Mouse (Mus musculus): ENCODE data around the gene Chrna1. TPM values are rescaled to one million over a fixed set of nuclear protein-coding genes. Genes with fewer than 3 reads are reported as not detected.
A peak's percentile ranks its signal among the peaks of the same experiment; 100 is the strongest.

The Chrna1 gene
- polyA plus RNA-seq, 1 experiment from 2014 or later: 14.1 TPM

DNA sequence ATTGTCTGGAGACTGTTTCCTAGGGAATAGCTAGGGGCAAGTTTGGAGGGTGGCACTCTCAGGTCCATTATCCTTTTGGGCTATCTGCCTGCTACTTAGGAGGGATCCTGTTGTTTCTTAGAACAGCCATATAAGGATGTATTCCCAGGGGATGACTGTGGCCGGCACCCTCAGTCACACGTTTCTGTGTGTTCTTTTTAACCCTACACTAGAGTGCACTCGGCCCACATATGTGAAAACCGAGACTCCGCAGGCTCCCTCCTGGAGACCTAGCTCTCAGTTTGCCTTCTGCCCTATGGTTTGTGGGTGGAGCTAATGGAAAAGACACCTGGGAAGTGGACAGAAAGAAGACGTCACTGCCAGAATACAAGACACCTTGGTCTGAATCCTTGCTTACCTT lies 11.1 kb upstream of the Chrna1 start:
- Histone ChIP-seq H3K36me3 (no peaks in the 10 kb centered on the region), H3K27ac (replicated peaks) (no peak overlapping the region), H3K9ac (no peak overlapping the region), H3K27me3 (no peaks in the 10 kb centered on the region; the same call in 1 of the 2 replicates), H3K4me3 (replicated peaks) (no peak overlapping the region), H3K9me3 (replicated peaks) (no peaks in the 10 kb centered on the region), H3K4me1 (peaks cover 42% of the 10 kb centered on the region), H3K4me2 (replicated peaks) (no peak overlapping the region)
- 40% methylated on average over 6 of the region's 6 CpGs for WGBS
- no peak for ATAC-seq (ENCODE audit: insufficient number of reproducible peaks, low FRiP score, low TSS enrichment, low read depth)

DNA sequence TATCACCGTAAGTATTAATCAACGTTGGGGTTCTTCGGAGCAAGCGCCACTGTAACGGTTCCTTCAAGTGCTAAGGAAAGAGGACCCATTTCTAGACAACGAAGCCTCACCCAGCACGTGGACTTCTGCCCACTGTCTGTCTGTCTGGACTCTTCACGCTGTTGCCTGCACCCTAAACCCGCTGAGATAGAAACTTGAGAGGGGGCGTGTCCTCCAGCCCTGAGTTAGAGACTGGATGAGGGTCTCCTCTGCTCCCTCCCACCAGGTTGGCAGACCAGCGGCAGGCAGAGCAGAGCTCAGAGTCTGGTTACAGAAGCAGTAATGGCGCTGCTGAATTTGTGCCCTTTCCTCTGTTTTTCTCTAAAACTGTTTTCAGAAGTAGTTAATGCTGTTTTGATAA lies 10.0 kb upstream of the Chrna1 start:
- ATAC-seq (ENCODE audit: insufficient number of reproducible peaks, low FRiP score, low TSS enrichment, low read depth): no peak; the same call in 1 of the 2 replicates
- Histone ChIP-seq H3K9ac (peak overlapping the region; percentile 12; the same call in 1 of the 2 replicates), H3K4me3 (replicated peaks) (peak overlapping the region; percentile 15; the same call in 1 of the 2 replicates), H3K27ac (replicated peaks) (peak overlapping the region; percentile 12; the same call in 1 of the 2 replicates), H3K4me1 (peaks cover 45% of the 10 kb centered on the region), H3K36me3 (no peaks in the 10 kb centered on the region), H3K9me3 (replicated peaks) (no peaks in the 10 kb centered on the region), H3K4me2 (replicated peaks) (peak overlapping the region; percentile 46), H3K27me3 (no peaks in the 10 kb centered on the region; the same call in 1 of the 2 replicates)
- WGBS: 9% methylated on average over 12 of the region's 12 CpGs

DNA sequence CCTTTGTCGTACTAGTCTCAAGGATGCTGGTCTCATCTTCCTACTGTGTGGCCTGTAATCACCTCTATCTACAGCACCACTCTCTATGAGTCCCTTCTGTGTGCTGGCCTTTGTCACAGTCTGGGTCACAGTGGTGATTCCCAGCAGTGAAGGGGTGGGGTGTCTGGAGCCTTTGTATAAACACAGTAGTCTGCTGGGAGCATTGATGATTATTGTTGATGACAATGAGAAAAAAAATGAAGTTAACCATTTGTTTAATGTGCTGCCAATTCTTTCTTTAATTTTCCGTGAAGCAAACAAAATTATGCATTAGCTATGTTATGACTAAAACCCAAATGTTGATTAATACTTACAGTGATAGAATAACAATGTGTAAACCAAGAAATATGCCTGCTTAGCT lies 8.8 kb upstream of the Chrna1 start:
- Histone ChIP-seq H3K27me3 (no peaks in the 10 kb centered on the region; the same call in 1 of the 2 replicates), H3K9ac (no peak overlapping the region), H3K4me1 (peaks cover 49% of the 10 kb centered on the region), H3K4me2 (replicated peaks) (no peak overlapping the region), H3K36me3 (no peaks in the 10 kb centered on the region), H3K4me3 (replicated peaks) (no peak overlapping the region), H3K9me3 (replicated peaks) (no peaks in the 10 kb centered on the region), H3K27ac (replicated peaks) (no peak overlapping the region)
- WGBS: 39% methylated on average over 2 of the region's 2 CpGs
- ATAC-seq (ENCODE audit: insufficient number of reproducible peaks, low FRiP score, low TSS enrichment, low read depth): no peak

DNA sequence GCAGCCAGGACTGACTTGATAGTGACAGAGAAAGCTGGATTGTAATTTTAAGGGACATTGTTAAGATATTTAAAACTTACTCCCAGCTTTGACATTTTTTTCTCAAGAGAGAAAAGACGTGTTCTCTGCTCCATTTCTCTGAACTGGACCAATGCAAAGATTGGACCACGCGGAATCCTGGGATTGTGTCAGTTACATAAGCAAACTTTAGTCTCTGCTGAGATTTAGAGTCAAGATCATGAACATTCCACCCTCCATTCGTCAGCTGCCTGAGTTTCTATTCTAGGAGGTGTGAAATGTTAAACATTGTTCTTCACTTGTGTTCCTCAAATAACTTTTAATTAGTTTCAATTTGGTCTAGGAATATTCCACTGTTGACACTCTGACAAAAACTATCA lies 7.0 kb upstream of the Chrna1 start:
- H3K27ac ChIP-seq (replicated peaks): no peak overlapping the region
- peaks cover 4% of the 10 kb centered on the region; the same call in 1 of the 2 replicates for H3K27me3 ChIP-seq
- WGBS: 56% methylated on average over 4 of the region's 4 CpGs
- H3K4me1 ChIP-seq: peaks cover 37% of the 10 kb centered on the region
- H3K4me3 ChIP-seq (replicated peaks): no peak overlapping the region
- H3K9ac ChIP-seq: no peak overlapping the region
- no peaks in the 10 kb centered on the region for H3K9me3 ChIP-seq (replicated peaks)
- no peaks in the 10 kb centered on the region for H3K36me3 ChIP-seq
- H3K4me2 ChIP-seq (replicated peaks): no peak overlapping the region
- ATAC-seq (ENCODE audit: insufficient number of reproducible peaks, low FRiP score, low TSS enrichment, low read depth): no peak

DNA sequence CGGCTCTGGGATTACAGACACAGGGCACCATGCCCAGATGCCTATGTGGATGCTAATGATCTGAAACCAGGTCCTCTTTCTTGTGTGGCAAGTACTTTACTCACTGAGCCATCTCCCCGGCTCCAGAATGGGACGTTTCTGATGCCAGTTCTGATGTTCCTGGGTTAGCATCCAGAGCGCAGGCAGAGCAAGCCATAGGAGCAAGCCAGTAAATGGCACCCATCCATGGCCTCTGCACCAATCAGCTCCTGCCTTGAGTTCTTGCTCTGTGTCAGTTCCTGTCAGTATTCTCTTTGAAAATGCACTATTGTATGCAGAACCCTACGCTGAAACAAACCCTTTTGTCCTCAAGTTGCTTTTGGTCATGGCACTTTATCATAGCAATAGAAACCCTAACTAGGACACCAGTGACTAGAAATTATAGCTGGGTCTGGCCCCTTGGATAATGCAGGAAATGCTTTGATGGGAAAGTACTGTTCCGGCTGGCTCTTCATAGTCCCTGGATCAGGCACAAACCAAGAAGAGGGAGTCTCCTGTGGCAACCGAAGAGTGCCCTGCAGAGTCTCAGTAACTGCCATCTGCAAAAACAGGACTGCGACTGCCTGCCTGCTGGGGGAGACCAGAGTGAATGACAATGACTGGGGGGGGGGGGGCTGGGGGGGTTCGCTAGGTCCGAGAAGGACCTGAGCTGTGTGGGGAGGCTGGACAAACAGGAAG lies 6.4 kb upstream of the Chrna1 start:
- H3K36me3 ChIP-seq: no peaks in the 10 kb centered on the region
- H3K9me3 ChIP-seq (replicated peaks): no peaks in the 10 kb centered on the region
- H3K4me3 ChIP-seq (replicated peaks): no peak overlapping the region
- no peak overlapping the region for H3K27ac ChIP-seq (replicated peaks)
- no peak overlapping the region for H3K4me2 ChIP-seq (replicated peaks)
- ATAC-seq (ENCODE audit: insufficient number of reproducible peaks, low FRiP score, low TSS enrichment, low read depth): no peak
- H3K27me3 ChIP-seq: peaks cover 4% of the 10 kb centered on the region; the same call in 1 of the 2 replicates
- H3K4me1 ChIP-seq: peaks cover 36% of the 10 kb centered on the region
- 58% methylated on average over 10 of the region's 10 CpGs for WGBS
- H3K9ac ChIP-seq: no peak overlapping the region

DNA sequence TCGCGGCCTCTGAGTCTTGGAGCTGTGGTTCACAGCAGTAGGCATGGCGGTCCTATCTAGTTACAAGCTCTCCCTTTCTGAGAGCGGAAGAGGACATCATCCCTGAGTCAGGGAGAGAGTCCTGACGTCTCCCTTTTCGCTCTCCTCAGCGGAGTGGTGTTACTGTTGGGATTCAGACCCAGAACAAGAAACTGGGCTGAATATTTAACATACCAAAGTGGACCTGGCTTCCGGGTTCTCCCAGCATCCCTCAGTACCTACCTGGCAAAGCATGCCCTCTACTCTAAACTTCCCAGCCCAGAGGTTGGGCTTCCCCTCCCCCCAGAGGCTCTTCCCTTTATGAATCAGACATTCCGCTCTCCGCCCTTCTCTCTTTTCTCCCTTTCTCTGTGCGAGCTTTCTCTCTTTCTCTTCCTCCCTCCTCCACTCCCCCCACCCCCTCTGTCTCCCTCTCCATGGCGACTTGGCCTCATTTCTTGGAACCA lies 5.3 kb upstream of the Chrna1 start:
- WGBS: 9% methylated on average over 12 of the region's 12 CpGs
- H3K9ac ChIP-seq: 0 out of 2 replicates have a peak overlapping the region, but pooled peaks have one; percentile 15
- no peak for ATAC-seq (ENCODE audit: insufficient number of reproducible peaks, low FRiP score, low TSS enrichment, low read depth)
- H3K27ac ChIP-seq (replicated peaks): 0 out of 2 replicates have a peak overlapping the region, but pooled peaks have one; percentile 28
- H3K27me3 ChIP-seq: peaks cover 4% of the 10 kb centered on the region; the same call in 1 of the 2 replicates
- H3K4me3 ChIP-seq (replicated peaks): peak overlapping the region; percentile 49
- H3K9me3 ChIP-seq (replicated peaks): no peaks in the 10 kb centered on the region
- peak overlapping the region; percentile 60 for H3K4me2 ChIP-seq (replicated peaks)
- peaks cover 28% of the 10 kb centered on the region for H3K4me1 ChIP-seq
- H3K36me3 ChIP-seq: no peaks in the 10 kb centered on the region

DNA sequence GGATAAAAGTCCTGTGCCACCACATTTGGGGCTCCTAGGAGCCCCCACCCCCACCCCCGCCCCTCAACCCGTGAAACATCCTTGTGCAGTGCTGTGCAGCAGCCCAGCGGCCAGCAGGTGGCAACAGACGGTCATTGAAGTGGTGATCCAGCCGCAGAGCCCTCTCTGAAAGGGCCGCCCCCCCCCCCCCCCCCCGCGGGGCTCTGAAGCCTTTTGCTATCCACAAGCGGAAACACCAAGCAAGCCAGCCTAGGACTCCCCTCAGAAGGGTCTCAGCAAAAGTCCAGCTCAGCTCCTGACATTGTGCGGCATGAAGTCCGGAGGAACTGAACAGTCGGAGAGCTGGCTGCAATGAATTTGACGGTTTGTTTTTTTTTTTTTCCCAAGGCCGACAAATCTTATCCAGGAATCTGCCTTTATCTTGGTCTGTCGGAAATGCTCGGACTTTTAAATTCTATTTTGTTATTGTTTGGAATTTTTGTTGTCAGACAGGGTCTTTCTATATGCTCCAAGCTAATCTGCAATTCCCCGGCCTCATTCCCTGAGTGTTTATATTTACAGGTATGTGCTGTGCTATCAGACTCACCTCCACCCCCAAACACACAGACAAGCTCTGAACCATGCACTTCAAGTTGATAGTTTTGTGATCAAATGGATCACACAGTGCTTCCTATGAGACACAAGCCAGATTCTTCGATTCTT lies 4.7 kb upstream of the Chrna1 start:
- Histone ChIP-seq H3K27me3 (peaks cover 4% of the 10 kb centered on the region), H3K36me3 (no peaks in the 10 kb centered on the region), H3K27ac (replicated peaks) (0 out of 2 replicates have a peak overlapping the region, but pooled peaks have one; percentile 28), H3K4me2 (replicated peaks) (peak overlapping the region; percentile 60), H3K4me1 (peaks cover 22% of the 10 kb centered on the region), H3K9me3 (replicated peaks) (no peaks in the 10 kb centered on the region), H3K9ac (0 out of 2 replicates have a peak overlapping the region, but pooled peaks have one; percentile 15), H3K4me3 (replicated peaks) (peak overlapping the region; percentile 49)
- WGBS: 2% methylated on average over 18 of the region's 18 CpGs
- peak; percentile 77; the same call in 1 of the 2 replicates for ATAC-seq (ENCODE audit: insufficient number of reproducible peaks, low FRiP score, low TSS enrichment, low read depth)

DNA sequence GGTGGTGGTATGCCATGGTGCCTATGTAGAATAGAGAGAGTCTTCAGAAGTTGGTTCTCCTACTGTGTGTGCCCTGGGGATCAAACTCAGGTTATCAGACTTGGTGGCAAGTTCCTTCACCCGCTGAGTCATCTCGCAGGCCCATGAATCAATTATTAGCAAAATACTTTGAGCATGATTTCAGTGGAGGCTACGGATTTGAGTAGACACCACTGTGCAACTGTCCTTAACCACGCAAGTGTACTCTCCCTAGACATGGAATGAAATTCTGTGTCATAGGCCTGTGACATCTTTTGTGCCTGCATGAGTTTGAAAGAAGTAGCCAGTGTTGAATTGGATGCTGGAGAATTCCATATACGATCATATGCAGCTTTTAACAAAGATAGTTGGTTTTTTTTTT lies 582 bp upstream of the Chrna1 start:
- no peaks in the 10 kb centered on the region for H3K36me3 ChIP-seq
- no peak overlapping the region for H3K4me2 ChIP-seq (replicated peaks)
- H3K9ac ChIP-seq: no peak overlapping the region
- H3K4me3 ChIP-seq (replicated peaks): no peak overlapping the region
- 81% methylated on average over 5 of the region's 5 CpGs for WGBS
- H3K27me3 ChIP-seq: peaks cover 4% of the 10 kb centered on the region
- ATAC-seq (ENCODE audit: insufficient number of reproducible peaks, low FRiP score, low TSS enrichment, low read depth): no peak
- peaks cover 9% of the 10 kb centered on the region; the same call in 1 of the 2 replicates for H3K4me1 ChIP-seq
- no peak overlapping the region for H3K27ac ChIP-seq (replicated peaks)
- no peaks in the 10 kb centered on the region for H3K9me3 ChIP-seq (replicated peaks)

DNA sequence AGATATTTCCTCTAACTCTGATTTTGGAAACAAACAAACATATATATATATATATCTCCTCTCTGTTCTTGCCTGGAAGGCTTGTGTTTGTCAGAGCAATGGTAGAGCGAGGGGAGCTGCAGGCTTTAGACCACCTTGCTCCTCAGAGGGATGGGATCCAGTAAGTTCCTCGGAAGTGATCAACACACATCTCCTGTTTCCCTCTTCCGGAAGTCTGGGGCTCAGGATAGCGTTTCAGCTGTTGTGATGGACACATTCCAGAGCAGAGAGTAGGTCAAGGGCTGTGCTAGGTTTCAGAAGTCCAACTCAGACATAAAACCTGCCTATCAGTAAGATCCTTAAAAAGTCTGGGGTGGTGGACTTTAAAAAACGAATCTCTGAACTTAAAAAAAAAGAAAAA lies 970 bp downstream of the Chrna1 start:
- H3K27me3 ChIP-seq: peaks cover 4% of the 10 kb centered on the region
- ATAC-seq (ENCODE audit: insufficient number of reproducible peaks, low FRiP score, low TSS enrichment, low read depth): no peak
- H3K9ac ChIP-seq: no peak overlapping the region
- H3K27ac ChIP-seq (replicated peaks): 0 out of 2 replicates have a peak overlapping the region, but pooled peaks have one; percentile 11
- no peak overlapping the region for H3K4me2 ChIP-seq (replicated peaks)
- no peaks in the 10 kb centered on the region for H3K9me3 ChIP-seq (replicated peaks)
- H3K4me1 ChIP-seq: 0 out of 2 replicates have a peak, but pooled peaks cover 5% of the 10 kb centered on the region
- H3K4me3 ChIP-seq (replicated peaks): no peak overlapping the region
- H3K36me3 ChIP-seq: no peaks in the 10 kb centered on the region
- 29% methylated on average over 5 of the region's 5 CpGs for WGBS

DNA sequence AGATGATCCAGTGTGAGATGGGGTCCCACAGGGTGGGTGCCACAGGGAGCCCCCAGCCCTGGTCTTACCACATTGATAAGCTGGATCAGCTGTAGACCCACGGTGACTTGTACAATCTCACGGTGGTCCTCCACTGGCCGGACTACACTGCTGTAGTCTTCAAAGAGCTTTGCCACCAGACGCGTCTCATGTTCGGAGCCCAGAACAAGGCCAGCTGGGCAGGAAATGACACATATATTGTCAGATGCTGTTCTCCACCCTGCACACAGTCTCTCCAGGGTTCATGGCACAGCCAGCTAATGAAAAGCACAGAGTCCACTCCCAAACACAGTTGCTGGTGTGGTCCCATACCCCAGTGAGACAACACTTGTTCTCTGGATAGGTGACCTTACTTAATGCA lies 5.7 kb downstream of the Chrna1 start:
- WGBS: 68% methylated on average over 6 of the region's 6 CpGs
- ATAC-seq (ENCODE audit: insufficient number of reproducible peaks, low FRiP score, low TSS enrichment, low read depth): no peak
- Histone ChIP-seq H3K4me2 (replicated peaks) (no peak overlapping the region), H3K9ac (no peak overlapping the region), H3K27me3 (no peaks in the 10 kb centered on the region), H3K36me3 (no peaks in the 10 kb centered on the region), H3K27ac (replicated peaks) (no peak overlapping the region), H3K4me3 (replicated peaks) (no peak overlapping the region), H3K4me1 (0 out of 2 replicates have a peak, but pooled peaks cover 14% of the 10 kb centered on the region), H3K9me3 (replicated peaks) (no peaks in the 10 kb centered on the region)

DNA sequence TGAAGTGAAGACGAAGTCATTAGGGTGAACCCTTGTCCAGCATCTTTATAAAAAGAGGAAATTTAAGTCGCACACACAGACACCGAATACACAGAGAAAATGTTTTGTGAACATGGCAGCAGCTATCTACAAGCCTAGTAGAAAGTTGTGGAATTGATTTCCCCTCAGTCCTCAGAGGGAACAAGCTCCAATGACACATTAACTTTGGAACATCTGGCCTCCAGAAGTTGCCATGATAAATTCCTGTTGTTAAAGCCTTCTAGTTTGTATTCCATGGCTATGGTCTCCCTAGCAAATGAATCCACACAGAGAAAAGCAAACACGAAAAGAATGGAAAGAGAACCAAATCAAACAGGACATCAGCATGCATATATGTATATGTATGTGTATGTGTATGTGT lies 6.6 kb downstream of the Chrna1 start:
- no peak overlapping the region; the same call in 1 of the 2 replicates for H3K4me2 ChIP-seq (replicated peaks)
- 0 out of 2 replicates have a peak, but pooled peaks cover 14% of the 10 kb centered on the region for H3K4me1 ChIP-seq
- H3K9ac ChIP-seq: 0 out of 2 replicates have a peak overlapping the region, but pooled peaks have one; percentile 9
- H3K4me3 ChIP-seq (replicated peaks): no peak overlapping the region
- WGBS: 44% methylated on average over 4 of the region's 4 CpGs
- H3K36me3 ChIP-seq: no peaks in the 10 kb centered on the region
- H3K9me3 ChIP-seq (replicated peaks): no peaks in the 10 kb centered on the region
- H3K27ac ChIP-seq (replicated peaks): peak overlapping the region; percentile 78
- ATAC-seq (ENCODE audit: insufficient number of reproducible peaks, low FRiP score, low TSS enrichment, low read depth): no peak
- H3K27me3 ChIP-seq: no peaks in the 10 kb centered on the region

Data from embryonic facial prominence, embryonic 15.5 days (tissue).